Mouse (Mus musculus): ENCODE measurements at regions not wholly inside any gene's neighbourhood (a gene's known extent, or its start where the extent isn't known, plus 50 kb on each side); places are given as distances from the start of the nearest gene placed in this dataset.

DNA sequence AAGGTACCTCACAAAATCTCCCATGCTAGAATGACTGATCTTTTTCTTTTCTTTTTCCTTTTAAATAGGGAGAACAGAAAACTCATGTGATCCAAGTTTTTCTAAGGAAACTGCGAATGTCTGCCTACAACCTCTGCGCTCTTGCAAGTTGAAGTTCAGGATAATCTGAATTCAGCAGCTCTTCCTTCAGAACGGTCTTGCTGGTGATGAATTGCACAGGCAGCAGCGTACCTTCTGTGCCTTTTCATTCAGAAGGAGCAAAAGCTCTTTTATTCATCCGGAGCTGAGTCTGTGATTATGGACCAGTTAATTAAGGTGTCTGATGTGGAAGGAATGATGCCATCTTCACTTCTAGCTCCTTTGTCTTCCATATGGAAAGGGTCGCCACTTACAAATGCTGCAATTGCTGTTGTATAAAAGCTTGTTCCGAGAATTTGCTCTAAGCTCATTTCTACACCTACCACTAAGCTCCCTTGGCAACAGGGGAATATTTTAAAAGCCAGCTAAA, 353.9 kb downstream of the Zpld1 start:
- TF ChIP-seq CTCF (IDR thresholded peaks at IDR 0.05; ENCODE audit: low read depth) (no peak), EP300 (optimal IDR thresholded peaks at IDR 0.05) (no peak)
